Mouse (Mus musculus) ovary, postnatal 36 days (tissue): ENCODE data around the gene Doc2b.
A peak's percentile ranks its signal among the peaks of the same experiment; 100 is the strongest.
"Not testable (repeated sequence)": the region's sequence is repeated elsewhere in the genome, so short reads cannot be mapped to it uniquely, and the experiment has no call there.

Source experiments
- DNase-seq: peaks from one replicate; pipeline ENCODE4 v3.0.0; 2022; ENCODE audit warnings: low spot score, mixed read lengths

Doc2b gene

GRCm38 (mm10) chr11:75735462-75736252, 60.2 kb downstream of the Doc2b start:
- no peak for DNase-seq

GRCm38 (mm10) chr11:75733227-75733940, 62.5 kb downstream of the Doc2b start:
- peak; percentile 80 for DNase-seq

- peak; percentile 88 for DNase-seq
These were observed 63.2 kb downstream of the Doc2b start, which contains the start of gene Ywhae for GRCm38 (mm10) chr11:75732434-75733226. TSS of gene Ywhae (plus strand) at chr11:75732869.

- not testable (repeated sequence) for DNase-seq
These were observed 68.2 kb downstream of the Doc2b start for GRCm38 (mm10) chr11:75727659-75728058.

- no peak for DNase-seq
These were observed 68.7 kb downstream of the Doc2b start for GRCm38 (mm10) chr11:75727168-75727567.

- DNase-seq = no peak
These were observed 73.5 kb downstream of the Doc2b start for GRCm38 (mm10) chr11:75722339-75722738.
